Mouse (Mus musculus): ENCODE measurements at regions not wholly inside any gene's neighbourhood (a gene's known extent, or its start where the extent isn't known, plus 50 kb on each side); places are given as distances from the start of the nearest gene placed in this dataset.

DNA sequence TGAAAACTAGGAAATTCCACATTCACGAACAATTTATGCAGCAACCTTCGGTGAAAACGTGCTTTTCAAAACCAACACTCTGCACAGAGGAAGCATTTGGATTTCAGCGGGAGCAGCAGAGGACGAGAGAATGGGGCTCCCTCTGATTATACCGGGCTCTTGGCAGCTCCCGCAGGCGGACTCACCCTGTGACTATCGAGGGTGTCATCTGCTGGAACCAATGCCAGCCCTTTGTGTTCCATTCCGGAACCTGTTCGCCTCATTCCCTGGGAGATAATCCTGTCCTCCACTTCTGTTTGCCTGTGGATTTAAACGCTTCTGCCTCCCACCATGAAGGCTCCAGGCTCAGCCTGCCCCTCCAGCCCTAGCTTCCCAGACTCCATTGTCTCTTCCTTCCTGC is 77.1 kb downstream of the Utp18 start:
- WGBS, result 78% methylated on average over 12 of the region's 12 CpGs
- Histone ChIP-seq H3K4me1 (no peaks in the 10 kb centered on the region), H3K27ac (no peak overlapping the region), H3K9me3 (replicated peaks) (no peaks in the 10 kb centered on the region), H3K4me2 (no peak overlapping the region), H3K4me3 (no peak overlapping the region), H3K27me3 (no peaks in the 10 kb centered on the region), H3K9ac (no peak overlapping the region), H3K36me3 (ENCODE audit: poor library complexity, severe bottlenecking) (no peaks in the 10 kb centered on the region)
- ATAC-seq, result no peak

DNA sequence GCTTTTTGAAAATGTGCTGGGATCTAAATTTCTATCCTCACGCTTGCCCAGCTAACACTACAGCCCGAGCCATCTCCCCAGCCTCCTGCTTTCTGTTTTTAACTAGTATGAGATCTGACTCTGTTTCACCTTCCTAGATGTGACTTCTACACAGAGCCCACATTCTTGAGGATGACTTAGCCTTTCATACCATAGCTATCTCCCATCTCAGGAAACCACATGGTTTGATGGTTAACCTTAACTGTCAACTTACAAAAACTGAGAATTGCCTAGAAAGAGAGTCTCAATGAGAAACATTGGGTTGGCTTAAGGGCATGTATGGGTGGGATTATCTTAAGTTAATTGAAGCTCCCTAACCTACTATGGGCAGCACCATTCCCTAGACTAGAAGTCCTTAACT is 78.4 kb downstream of the Utp18 start:
- no peaks in the 10 kb centered on the region for H3K4me1 ChIP-seq
- WGBS, result 94% methylated on average over 2 of the region's 2 CpGs
- H3K4me2 ChIP-seq, result no peak overlapping the region
- H3K27ac ChIP-seq, result no peak overlapping the region
- H3K36me3 ChIP-seq (ENCODE audit: poor library complexity, severe bottlenecking), result no peaks in the 10 kb centered on the region
- H3K4me3 ChIP-seq, result no peak overlapping the region
- H3K9ac ChIP-seq, result no peak overlapping the region
- no peaks in the 10 kb centered on the region for H3K9me3 ChIP-seq (replicated peaks)
- no peaks in the 10 kb centered on the region for H3K27me3 ChIP-seq
- ATAC-seq, result no peak

DNA sequence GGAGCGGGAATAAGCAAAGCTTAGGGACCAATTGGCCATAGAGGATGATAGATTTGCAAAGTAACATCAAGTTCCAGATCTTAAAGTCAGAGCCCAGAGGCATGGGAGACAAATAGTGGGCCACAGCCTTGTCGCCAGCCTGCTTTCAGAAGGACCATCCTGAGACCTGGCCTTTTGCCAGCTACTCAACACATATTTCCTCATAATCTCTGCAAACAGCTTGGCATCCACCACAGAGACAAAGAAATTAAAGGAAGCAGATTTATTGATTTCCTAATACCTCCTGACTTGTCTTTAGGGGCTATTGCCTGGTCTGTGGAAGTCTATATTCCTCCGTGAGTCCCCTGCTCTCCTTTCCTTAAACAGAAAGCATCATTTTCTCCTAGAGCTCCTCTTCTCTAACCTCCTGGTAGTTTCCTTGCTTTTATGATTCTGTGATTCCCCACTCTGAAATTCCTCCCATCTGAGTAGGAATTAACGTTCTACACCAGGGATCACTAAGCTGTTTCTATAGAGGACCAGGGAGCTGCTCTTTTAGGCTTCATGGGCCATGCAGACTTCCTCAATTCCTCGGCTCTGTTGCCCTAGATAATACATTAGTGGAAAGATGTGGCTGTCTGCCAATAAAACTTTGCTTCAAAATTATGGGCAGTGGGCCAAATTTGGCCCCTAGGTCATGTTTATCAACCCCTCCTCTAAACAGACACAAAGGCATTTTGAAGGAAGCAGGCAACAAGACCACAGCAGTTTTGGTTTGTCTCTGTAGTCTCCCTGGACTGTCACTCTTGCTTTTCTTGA is 114.2 kb downstream of the Utp18 start:
- no peaks in the 10 kb centered on the region for H3K9me3 ChIP-seq (replicated peaks)
- ATAC-seq, result no peak
- H3K36me3 ChIP-seq (ENCODE audit: poor library complexity, severe bottlenecking), result no peaks in the 10 kb centered on the region
- 77% methylated on average over 5 of the region's 5 CpGs for WGBS
- H3K27me3 ChIP-seq, result no peaks in the 10 kb centered on the region
- H3K4me2 ChIP-seq, result no peak overlapping the region
- H3K27ac ChIP-seq, result no peak overlapping the region
- no peak overlapping the region for H3K9ac ChIP-seq
- no peak overlapping the region for H3K4me3 ChIP-seq
- H3K4me1 ChIP-seq, result no peaks in the 10 kb centered on the region

GRCm38 (mm10) chr11:93765961-93766360 is 119.6 kb downstream of the Utp18 start:
- Histone ChIP-seq H3K9me3 (replicated peaks) (no peaks in the 10 kb centered on the region), H3K4me1 (peaks cover 8% of the 10 kb centered on the region), H3K4me3 (no peak overlapping the region), H3K4me2 (no peak overlapping the region), H3K27me3 (no peaks in the 10 kb centered on the region), H3K27ac (no peak overlapping the region), H3K36me3 (ENCODE audit: poor library complexity, severe bottlenecking) (no peaks in the 10 kb centered on the region), H3K9ac (no peak overlapping the region)
- 96% methylated on average over 4 of the region's 4 CpGs for WGBS
- no peak for ATAC-seq

- no peaks in the 10 kb centered on the region for H3K9me3 ChIP-seq (replicated peaks)
- ATAC-seq, result peak; percentile 87
- H3K36me3 ChIP-seq (ENCODE audit: poor library complexity, severe bottlenecking), result no peaks in the 10 kb centered on the region
- H3K27me3 ChIP-seq, result no peaks in the 10 kb centered on the region
- H3K9ac ChIP-seq, result no peak overlapping the region
- no peak overlapping the region for H3K27ac ChIP-seq
- H3K4me1 ChIP-seq, result peaks cover 8% of the 10 kb centered on the region
- 21% methylated on average over 18 of the region's 18 CpGs for WGBS
- peak overlapping the region; percentile 1; the same call in 1 of the 2 replicates for H3K4me3 ChIP-seq
- peak overlapping the region; percentile 47 for H3K4me2 ChIP-seq
These were observed 122.6 kb downstream of the Utp18 start for GRCm38 (mm10) chr11:93762832-93763530.

GRCm38 (mm10) chr11:93757825-93758224 is 127.7 kb downstream of the Utp18 start:
- Histone ChIP-seq H3K4me3 (no peak overlapping the region), H3K9me3 (replicated peaks) (no peaks in the 10 kb centered on the region), H3K36me3 (ENCODE audit: poor library complexity, severe bottlenecking) (no peaks in the 10 kb centered on the region), H3K4me1 (no peaks in the 10 kb centered on the region), H3K9ac (no peak overlapping the region), H3K27me3 (no peaks in the 10 kb centered on the region), H3K27ac (no peak overlapping the region), H3K4me2 (no peak overlapping the region)
- no peak for ATAC-seq
- WGBS, result 88% methylated on average over 7 of the region's 7 CpGs

DNA sequence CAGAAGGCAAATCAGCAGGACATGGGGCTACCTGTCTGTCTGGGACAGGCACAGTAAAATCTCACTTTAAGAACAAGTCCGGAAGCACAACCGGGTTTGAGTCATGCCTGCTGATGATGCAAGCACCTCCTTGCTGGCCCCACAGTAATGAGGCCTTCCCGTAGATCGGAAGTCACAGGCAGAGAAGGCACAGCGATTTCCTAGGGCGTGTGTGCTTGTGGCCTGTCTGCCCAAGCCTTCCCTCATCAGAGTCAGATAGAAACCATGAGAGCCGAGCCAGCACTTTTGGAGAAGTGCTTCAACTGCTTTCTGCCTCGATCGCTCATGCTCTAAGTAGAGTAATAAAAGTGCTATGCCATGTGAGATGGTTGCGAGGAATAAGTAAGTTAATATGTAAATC is 148.9 kb downstream of the Utp18 start:
- ATAC-seq, result no peak
- Histone ChIP-seq H3K36me3 (ENCODE audit: poor library complexity, severe bottlenecking) (no peaks in the 10 kb centered on the region), H3K9me3 (replicated peaks) (no peaks in the 10 kb centered on the region), H3K4me3 (no peak overlapping the region), H3K9ac (no peak overlapping the region), H3K27ac (no peak overlapping the region), H3K4me2 (no peak overlapping the region), H3K4me1 (no peaks in the 10 kb centered on the region), H3K27me3 (no peaks in the 10 kb centered on the region)
- WGBS, result 93% methylated on average over 10 of the region's 10 CpGs

DNA sequence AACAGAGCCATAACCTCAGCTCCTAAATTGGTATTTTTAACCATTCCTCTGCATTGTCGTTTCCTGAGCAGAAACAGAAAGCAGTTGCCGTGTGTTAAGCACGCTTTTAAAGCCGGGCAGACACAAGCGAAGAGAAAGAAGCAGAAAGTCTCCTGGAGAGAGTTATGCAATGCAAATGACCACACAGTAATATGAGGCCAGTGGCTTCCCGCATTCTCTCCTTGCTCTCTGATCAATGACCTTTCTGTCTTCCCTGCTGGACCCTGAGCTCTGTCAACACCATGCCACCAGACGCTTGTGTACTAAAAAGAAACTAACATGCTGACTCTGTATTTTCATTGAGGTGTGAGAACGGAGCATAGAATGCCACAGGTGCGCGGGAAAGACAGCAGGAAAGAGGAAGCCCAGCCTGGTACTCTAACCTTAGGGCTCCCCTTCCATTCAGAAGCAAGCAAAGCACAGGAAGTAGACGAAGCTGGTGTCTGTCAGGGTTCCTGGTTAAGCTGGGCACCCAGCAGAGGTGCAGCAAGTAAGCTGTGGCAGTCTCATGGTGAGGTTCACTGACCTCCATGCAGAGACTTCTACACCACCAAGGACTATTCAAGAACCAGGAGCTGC is 151.9 kb downstream of the Utp18 start:
- Histone ChIP-seq H3K9me3 (replicated peaks) (no peaks in the 10 kb centered on the region), H3K4me3 (no peak overlapping the region), H3K27ac (no peak overlapping the region), H3K27me3 (no peaks in the 10 kb centered on the region), H3K36me3 (ENCODE audit: poor library complexity, severe bottlenecking) (no peaks in the 10 kb centered on the region), H3K4me2 (no peak overlapping the region), H3K4me1 (no peaks in the 10 kb centered on the region), H3K9ac (no peak overlapping the region)
- no peak for ATAC-seq
- WGBS, result 65% methylated on average over 11 of the region's 11 CpGs

DNA sequence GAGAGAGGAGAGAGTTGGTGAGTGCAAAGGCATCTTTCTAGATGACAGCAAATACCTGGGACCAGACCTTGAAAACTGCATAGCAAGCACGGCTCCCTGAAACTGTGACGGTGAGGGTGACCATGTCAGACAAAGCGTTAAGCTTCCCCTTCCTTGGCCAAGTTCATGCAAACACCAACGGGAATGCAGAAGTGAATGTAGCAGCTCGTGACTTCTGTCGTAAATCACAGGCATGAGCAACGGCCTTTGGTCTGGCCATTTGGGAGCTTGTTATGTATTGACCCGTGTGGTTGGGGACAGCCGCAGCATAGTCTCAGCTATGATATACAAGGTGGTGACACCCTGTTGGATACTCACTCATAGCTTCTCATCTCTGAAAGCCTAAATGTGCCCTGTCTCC is 156.4 kb downstream of the Utp18 start:
- Histone ChIP-seq H3K4me2 (no peak overlapping the region), H3K9me3 (replicated peaks) (no peaks in the 10 kb centered on the region), H3K4me1 (peaks cover 7% of the 10 kb centered on the region; the same call in 1 of the 2 replicates), H3K36me3 (ENCODE audit: poor library complexity, severe bottlenecking) (no peaks in the 10 kb centered on the region), H3K4me3 (no peak overlapping the region), H3K27me3 (no peaks in the 10 kb centered on the region), H3K27ac (no peak overlapping the region), H3K9ac (no peak overlapping the region)
- no peak for ATAC-seq
- 92% methylated on average over 9 of the region's 9 CpGs for WGBS

GRCm38 (mm10) chr11:93725242-93725641 is 160.3 kb downstream of the Utp18 start:
- ATAC-seq, result peak; percentile 81; the same call in 1 of the 2 replicates
- peaks cover 7% of the 10 kb centered on the region; the same call in 1 of the 2 replicates for H3K4me1 ChIP-seq
- no peaks in the 10 kb centered on the region for H3K9me3 ChIP-seq (replicated peaks)
- no peak overlapping the region for H3K27ac ChIP-seq
- no peaks in the 10 kb centered on the region for H3K36me3 ChIP-seq (ENCODE audit: poor library complexity, severe bottlenecking)
- no peak overlapping the region for H3K9ac ChIP-seq
- no peak overlapping the region for H3K4me2 ChIP-seq
- H3K27me3 ChIP-seq, result no peaks in the 10 kb centered on the region
- H3K4me3 ChIP-seq, result no peak overlapping the region
- WGBS, result 40% methylated on average over 6 of the region's 6 CpGs

DNA sequence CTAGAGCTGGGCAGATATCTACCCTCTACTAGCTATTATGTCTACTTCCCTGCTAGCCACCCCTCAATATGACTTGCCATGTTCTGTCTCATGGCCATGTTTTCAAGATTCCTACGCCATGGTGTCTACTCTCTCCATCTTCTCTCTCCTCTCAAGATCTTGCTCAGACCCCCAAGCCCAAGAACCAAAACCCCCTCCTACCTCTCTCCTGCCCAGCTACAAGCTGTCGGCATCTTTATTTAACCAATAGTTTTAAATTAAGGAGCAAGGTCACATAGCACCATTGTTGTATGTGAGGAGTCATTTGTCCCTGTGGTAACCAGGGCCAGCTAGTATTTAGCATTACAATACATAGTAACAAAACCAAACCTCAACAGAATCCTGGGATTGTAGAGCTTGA is 166.4 kb downstream of the Utp18 start:
- no peak for ATAC-seq
- no peaks in the 10 kb centered on the region for H3K4me1 ChIP-seq

GRCm38 (mm10) chr11:93709686-93710085 is 175.9 kb downstream of the Utp18 start:
- Histone ChIP-seq H3K4me2 (no peak overlapping the region), H3K9ac (no peak overlapping the region), H3K4me1 (no peaks in the 10 kb centered on the region), H3K9me3 (replicated peaks) (no peaks in the 10 kb centered on the region), H3K27me3 (no peaks in the 10 kb centered on the region), H3K27ac (no peak overlapping the region), H3K4me3 (no peak overlapping the region), H3K36me3 (ENCODE audit: poor library complexity, severe bottlenecking) (no peaks in the 10 kb centered on the region)
- WGBS, result 83% methylated on average over 4 of the region's 4 CpGs
- no peak for ATAC-seq

More for the DNA sequence above, 166.4 kb downstream of the Utp18 start:
- H3K27me3 ChIP-seq, result no peaks in the 10 kb centered on the region
- no peak overlapping the region for H3K4me2 ChIP-seq
- H3K27ac ChIP-seq, result no peak overlapping the region
- 70% methylated on average over 2 of the region's 2 CpGs for WGBS
- H3K9me3 ChIP-seq (replicated peaks), result no peaks in the 10 kb centered on the region
- no peak overlapping the region for H3K4me3 ChIP-seq
- no peaks in the 10 kb centered on the region for H3K36me3 ChIP-seq (ENCODE audit: poor library complexity, severe bottlenecking)
- no peak overlapping the region for H3K9ac ChIP-seq

Measured in forebrain, embryonic 13.5 days (tissue).